Mouse (Mus musculus): ENCODE measurements at regions not wholly inside any gene's neighbourhood (a gene's known extent, or its start where the extent isn't known, plus 50 kb on each side); places are given as distances from the start of the nearest gene placed in this dataset.

- TF ChIP-seq CTCF (IDR thresholded peaks at IDR 0.05; ENCODE audit: extremely low read depth, insufficient read length, insufficient replicate concordance, low read depth, low read length) = no peak
- TF ChIP-seq POLR2A (IDR thresholded peaks at IDR 0.05; ENCODE audit: low read depth, low read length) = no peak
These were observed 67.3 kb upstream of the Galnt15 start for GRCm38 (mm10) chr14:31961442-31961841.
